Mouse (Mus musculus): ENCODE results near the gene Brwd3. TPM values are rescaled to one million over a fixed set of nuclear protein-coding genes. Genes with fewer than 3 reads are reported as not detected.

Gene Brwd3
- polyA plus RNA-seq, 1 experiment from 2014 or later: 3.7 TPM

- H3K36me3 ChIP-seq: no peaks in the 10 kb centered on the region
- WGBS: 79% methylated on average over 1 of the region's 1 CpGs
- no peak overlapping the region for H3K4me2 ChIP-seq (replicated peaks)
- no peak overlapping the region for H3K9ac ChIP-seq
- H3K4me3 ChIP-seq: no peak overlapping the region
- H3K27ac ChIP-seq: no peak overlapping the region
- no peaks in the 10 kb centered on the region for H3K4me1 ChIP-seq
- no peak for ATAC-seq (ENCODE audit: low FRiP score, low read depth)
- no peaks in the 10 kb centered on the region for H3K27me3 ChIP-seq
- no peaks in the 10 kb centered on the region for H3K9me3 ChIP-seq
These were observed 104.6 kb downstream of the Brwd3 start for GRCm38 (mm10) chrX:108729564-108729963.

GRCm38 (mm10) chrX:108729068-108729467 is 105.1 kb downstream of the Brwd3 start:
- H3K36me3 ChIP-seq: no peaks in the 10 kb centered on the region
- no peaks in the 10 kb centered on the region for H3K9me3 ChIP-seq
- H3K27ac ChIP-seq: no peak overlapping the region
- no peaks in the 10 kb centered on the region for H3K27me3 ChIP-seq
- 63% methylated on average over 3 of the region's 3 CpGs for WGBS
- no peak overlapping the region for H3K9ac ChIP-seq
- no peak for ATAC-seq (ENCODE audit: low FRiP score, low read depth)
- no peak overlapping the region for H3K4me3 ChIP-seq
- no peak overlapping the region for H3K4me2 ChIP-seq (replicated peaks)
- no peaks in the 10 kb centered on the region for H3K4me1 ChIP-seq

- Histone ChIP-seq H3K9me3 (no peaks in the 10 kb centered on the region), H3K27me3 (no peaks in the 10 kb centered on the region), H3K9ac (no peak overlapping the region), H3K27ac (no peak overlapping the region), H3K4me2 (replicated peaks) (no peak overlapping the region), H3K36me3 (no peaks in the 10 kb centered on the region), H3K4me1 (no peaks in the 10 kb centered on the region), H3K4me3 (no peak overlapping the region)
- no peak for ATAC-seq (ENCODE audit: low FRiP score, low read depth)
- WGBS: 73% methylated on average over 3 of the region's 3 CpGs
These were observed 105.8 kb downstream of the Brwd3 start for GRCm38 (mm10) chrX:108728334-108728733.

- H3K9me3 ChIP-seq: no peaks in the 10 kb centered on the region
- H3K27ac ChIP-seq: no peak overlapping the region
- H3K27me3 ChIP-seq: no peaks in the 10 kb centered on the region
- no peaks in the 10 kb centered on the region for H3K4me1 ChIP-seq
- ATAC-seq (ENCODE audit: low FRiP score, low read depth): no peak
- no peak overlapping the region for H3K4me2 ChIP-seq (replicated peaks)
- H3K9ac ChIP-seq: no peak overlapping the region
- H3K36me3 ChIP-seq: no peaks in the 10 kb centered on the region
- no peak overlapping the region for H3K4me3 ChIP-seq
These were observed 109.9 kb downstream of the Brwd3 start for GRCm38 (mm10) chrX:108724241-108724640.

GRCm38 (mm10) chrX:108722447-108722846 is 111.7 kb downstream of the Brwd3 start:
- Histone ChIP-seq H3K27me3 (no peaks in the 10 kb centered on the region), H3K36me3 (no peaks in the 10 kb centered on the region), H3K27ac (no peak overlapping the region), H3K4me1 (no peaks in the 10 kb centered on the region), H3K4me2 (replicated peaks) (no peak overlapping the region), H3K4me3 (no peak overlapping the region), H3K9me3 (no peaks in the 10 kb centered on the region), H3K9ac (no peak overlapping the region)
- ATAC-seq (ENCODE audit: low FRiP score, low read depth): no peak
- WGBS: 74% methylated on average over 1 of the region's 1 CpGs

- no peaks in the 10 kb centered on the region for H3K4me1 ChIP-seq
- no peaks in the 10 kb centered on the region for H3K9me3 ChIP-seq
- no peak for ATAC-seq (ENCODE audit: low FRiP score, low read depth)
- no peaks in the 10 kb centered on the region for H3K36me3 ChIP-seq
- H3K27me3 ChIP-seq: no peaks in the 10 kb centered on the region
- no peak overlapping the region for H3K9ac ChIP-seq
- H3K27ac ChIP-seq: no peak overlapping the region
- no peak overlapping the region for H3K4me2 ChIP-seq (replicated peaks)
- no peak overlapping the region for H3K4me3 ChIP-seq
- 92% methylated on average over 2 of the region's 2 CpGs for WGBS
These were observed 129.9 kb downstream of the Brwd3 start for GRCm38 (mm10) chrX:108704312-108704711.

Other genes starting within 250 kb of the Brwd3 start
- gene Gm379, start 169.5 kb downstream of the Brwd3 start, polyA plus RNA-seq (2015; fragmentation: Nextera tagmentation; extraction: Ambion mirVana): not detected in 2 replicates
- 19.3 and 22.5 TPM in 2 replicates for gene Hmgn5, start 179.0 kb upstream of the Brwd3 start, polyA plus RNA-seq (2015; fragmentation: Nextera tagmentation; extraction: Ambion mirVana)